Mouse (Mus musculus) hindbrain, embryonic 12.5 days (tissue): ENCODE results near the gene Ifitm10. TPM values are rescaled to one million over a fixed set of nuclear protein-coding genes. Genes with fewer than 3 reads are reported as not detected.

Source experiments
- ATAC-seq: fragments of 200-750 bp; cut with Nextera tagmentation; 2 replicates; pipeline ENCODE4 v1.8.0; 2017; ENCODE audit warnings: moderate TSS enrichment; ENCODE audit not compliant: low FRiP score
- H3K27ac ChIP-seq: fragments of 300-500 bp; sonication (generic); 2 replicates; pipeline ENCODE4 v1.5.1; 2016; ENCODE audit warnings: mild to moderate bottlenecking
- H3K27me3 ChIP-seq: fragments of 300-500 bp; sonication (generic); 2 replicates; pipeline ENCODE4 v1.6.1; 2016; ENCODE audit warnings: mild to moderate bottlenecking
- H3K36me3 ChIP-seq: fragments of 300-500 bp; sonication (generic); 2 replicates; pipeline ENCODE4 v1.6.1; 2016; ENCODE audit warnings: mild to moderate bottlenecking
- H3K4me1 ChIP-seq: fragments of 300-500 bp; sonication (generic); 2 replicates; pipeline ENCODE4 v1.6.1; 2016
- H3K4me2 ChIP-seq: fragments of 300-500 bp; sonication (generic); replicated peaks from 2 replicates; pipeline ENCODE4 v1.6.1; 2016; ENCODE audit warnings: mild to moderate bottlenecking
- H3K4me3 ChIP-seq: fragments of 300-500 bp; sonication (generic); 2 replicates; pipeline ENCODE4 v1.5.1; 2016; ENCODE audit warnings: mild to moderate bottlenecking
- H3K9ac ChIP-seq: fragments of 300-500 bp; sonication (generic); 2 replicates; pipeline ENCODE4 v1.6.1; 2016; ENCODE audit warnings: mild to moderate bottlenecking, moderate library complexity
- H3K9me3 ChIP-seq: fragments of 300-500 bp; sonication (generic); replicated peaks from 2 replicates; pipeline ENCODE4 v1.6.1; 2016; ENCODE audit warnings: mild to moderate bottlenecking
- WGBS: fragments of 180-500 bp; shearing (Covaris S2); methylation state at CpG from one replicate; pipeline ENCODE4 v1.1.7; 2016; 5-methylcytosine and 5-hydroxymethylcytosine counted together
- polyA plus RNA-seq: library from polyadenylated mRNA; unstranded; fragments of >200 nt; fragmentation: Nextera tagmentation; extraction: Ambion mirVana; gene quantifications from 2 replicates; pipeline ENCODE4 v1.2.1, GENCODE M21; 2016

Ifitm10 gene
- polyA plus RNA-seq, 1 experiment from 2014 or later = 1.3 TPM

GRCm38 (mm10) chr7:142374413-142375015 is 961 bp upstream of the Ifitm10 start:
- Histone ChIP-seq H3K36me3 (peaks cover 43% of the 10 kb centered on the region), H3K9ac (no peak overlapping the region), H3K4me3 (no peak overlapping the region), H3K4me2 (no peak overlapping the region), H3K9me3 (no peaks in the 10 kb centered on the region), H3K27ac (no peak overlapping the region), H3K27me3 (peaks cover 46% of the 10 kb centered on the region), H3K4me1 (peaks cover 11% of the 10 kb centered on the region)
- no peak for ATAC-seq
- 92% methylated on average over 5 of the region's 5 CpGs for WGBS

- H3K9me3 ChIP-seq = no peaks in the 10 kb centered on the region
- peaks cover 28% of the 10 kb centered on the region for H3K36me3 ChIP-seq
- 80% methylated on average over 5 of the region's 5 CpGs for WGBS
- ATAC-seq = no peak
- no peak overlapping the region for H3K4me3 ChIP-seq
- no peak overlapping the region for H3K9ac ChIP-seq
- H3K4me1 ChIP-seq = peaks cover 11% of the 10 kb centered on the region
- peaks cover 55% of the 10 kb centered on the region for H3K27me3 ChIP-seq
- H3K4me2 ChIP-seq = no peak overlapping the region
- H3K27ac ChIP-seq = no peak overlapping the region
These were observed 514 bp downstream of the Ifitm10 start for GRCm38 (mm10) chr7:142373039-142373438.

- Histone ChIP-seq H3K4me1 (peaks cover 11% of the 10 kb centered on the region), H3K4me3 (peak overlapping the region; percentile 38), H3K9ac (peak overlapping the region; percentile 42), H3K9me3 (no peaks in the 10 kb centered on the region), H3K4me2 (peak overlapping the region; percentile 63), H3K27ac (no peak overlapping the region), H3K36me3 (peaks cover 18% of the 10 kb centered on the region), H3K27me3 (peaks cover 55% of the 10 kb centered on the region)
- WGBS = 2% methylated on average over 55 of the region's 64 CpGs
- no peak for ATAC-seq
These were observed 1.5 kb downstream of the Ifitm10 start for GRCm38 (mm10) chr7:142371768-142372661.

- Histone ChIP-seq H3K9ac (no peak overlapping the region), H3K27me3 (peaks cover 55% of the 10 kb centered on the region), H3K4me2 (peak overlapping the region; percentile 63), H3K9me3 (no peaks in the 10 kb centered on the region), H3K4me3 (peak overlapping the region; percentile 38; the same call in 1 of the 2 replicates), H3K27ac (no peak overlapping the region), H3K4me1 (peaks cover 11% of the 10 kb centered on the region), H3K36me3 (peaks cover 12% of the 10 kb centered on the region)
- ATAC-seq = no peak
- WGBS = 30% methylated on average over 11 of the region's 11 CpGs
These were observed 2.2 kb downstream of the Ifitm10 start for GRCm38 (mm10) chr7:142371398-142371767.

GRCm38 (mm10) chr7:142370937-142371336 is 2.6 kb downstream of the Ifitm10 start:
- H3K27ac ChIP-seq = no peak overlapping the region
- no peak overlapping the region for H3K4me2 ChIP-seq
- H3K27me3 ChIP-seq = peaks cover 55% of the 10 kb centered on the region
- peaks cover 7% of the 10 kb centered on the region for H3K36me3 ChIP-seq
- no peaks in the 10 kb centered on the region for H3K9me3 ChIP-seq
- ATAC-seq = no peak
- no peak overlapping the region for H3K9ac ChIP-seq
- WGBS = 85% methylated on average over 18 of the region's 18 CpGs
- H3K4me1 ChIP-seq = peaks cover 11% of the 10 kb centered on the region
- no peak overlapping the region for H3K4me3 ChIP-seq

- Histone ChIP-seq H3K4me3 (no peak overlapping the region), H3K27me3 (peaks cover 55% of the 10 kb centered on the region), H3K9me3 (no peaks in the 10 kb centered on the region), H3K27ac (no peak overlapping the region), H3K4me2 (no peak overlapping the region), H3K36me3 (no peaks in the 10 kb centered on the region), H3K4me1 (peaks cover 11% of the 10 kb centered on the region), H3K9ac (no peak overlapping the region)
- no peak for ATAC-seq
- WGBS = 71% methylated on average over 6 of the region's 6 CpGs
These were observed 3.7 kb downstream of the Ifitm10 start for GRCm38 (mm10) chr7:142369820-142370219.

GRCm38 (mm10) chr7:142368856-142369255 is 4.7 kb downstream of the Ifitm10 start:
- Histone ChIP-seq H3K27me3 (peaks cover 52% of the 10 kb centered on the region), H3K36me3 (no peaks in the 10 kb centered on the region), H3K9me3 (no peaks in the 10 kb centered on the region), H3K4me1 (peaks cover 11% of the 10 kb centered on the region), H3K27ac (no peak overlapping the region), H3K4me2 (no peak overlapping the region), H3K9ac (no peak overlapping the region), H3K4me3 (no peak overlapping the region)
- WGBS = 84% methylated on average over 2 of the region's 2 CpGs
- ATAC-seq = no peak

- Histone ChIP-seq H3K4me2 (no peak overlapping the region), H3K27ac (no peak overlapping the region), H3K4me3 (no peak overlapping the region), H3K9me3 (no peaks in the 10 kb centered on the region), H3K27me3 (peaks cover 8% of the 10 kb centered on the region), H3K4me1 (no peaks in the 10 kb centered on the region), H3K36me3 (no peaks in the 10 kb centered on the region), H3K9ac (no peak overlapping the region)
- WGBS = 84% methylated on average over 4 of the region's 4 CpGs
- no peak for ATAC-seq
These were observed 10.4 kb downstream of the Ifitm10 start for GRCm38 (mm10) chr7:142363107-142363506.

GRCm38 (mm10) chr7:142360743-142361142 is 12.8 kb downstream of the Ifitm10 start:
- no peak overlapping the region for H3K9ac ChIP-seq
- no peaks in the 10 kb centered on the region for H3K9me3 ChIP-seq
- H3K4me1 ChIP-seq = no peaks in the 10 kb centered on the region
- H3K27me3 ChIP-seq = peaks cover 12% of the 10 kb centered on the region
- no peak for ATAC-seq
- no peak overlapping the region for H3K4me3 ChIP-seq
- no peak overlapping the region for H3K4me2 ChIP-seq
- no peaks in the 10 kb centered on the region for H3K36me3 ChIP-seq
- H3K27ac ChIP-seq = no peak overlapping the region

GRCm38 (mm10) chr7:142359129-142359528 is 14.4 kb downstream of the Ifitm10 start:
- H3K9me3 ChIP-seq = no peaks in the 10 kb centered on the region
- no peaks in the 10 kb centered on the region for H3K36me3 ChIP-seq
- 82% methylated on average over 8 of the region's 8 CpGs for WGBS
- ATAC-seq = no peak
- no peak overlapping the region for H3K4me3 ChIP-seq
- H3K4me2 ChIP-seq = no peak overlapping the region
- no peak overlapping the region for H3K9ac ChIP-seq
- no peak overlapping the region for H3K27ac ChIP-seq
- H3K4me1 ChIP-seq = no peaks in the 10 kb centered on the region
- peaks cover 12% of the 10 kb centered on the region for H3K27me3 ChIP-seq

GRCm38 (mm10) chr7:142357566-142357965 is 16.0 kb downstream of the Ifitm10 start:
- Histone ChIP-seq H3K36me3 (no peaks in the 10 kb centered on the region), H3K9ac (no peak overlapping the region), H3K4me3 (no peak overlapping the region), H3K4me1 (no peaks in the 10 kb centered on the region), H3K9me3 (no peaks in the 10 kb centered on the region), H3K27me3 (peaks cover 12% of the 10 kb centered on the region), H3K4me2 (no peak overlapping the region), H3K27ac (no peak overlapping the region)
- ATAC-seq = no peak
- WGBS = 81% methylated on average over 3 of the region's 3 CpGs

GRCm38 (mm10) chr7:142354661-142355233 is 18.8 kb downstream of the Ifitm10 start:
- Histone ChIP-seq H3K27ac (no peak overlapping the region), H3K4me2 (no peak overlapping the region), H3K27me3 (peaks cover 4% of the 10 kb centered on the region; the same call in 1 of the 2 replicates), H3K9me3 (no peaks in the 10 kb centered on the region), H3K36me3 (no peaks in the 10 kb centered on the region), H3K9ac (no peak overlapping the region), H3K4me3 (no peak overlapping the region), H3K4me1 (peaks cover 9% of the 10 kb centered on the region; the same call in 1 of the 2 replicates)
- no peak for ATAC-seq
- WGBS = 76% methylated on average over 8 of the region's 8 CpGs
